Mouse (Mus musculus) Patski (cell line): ENCODE results near the gene Klf16. TPM values are rescaled to one million over a fixed set of nuclear protein-coding genes. Genes with fewer than 3 reads are reported as not detected.

Source experiments
- ATAC-seq: fragments of 100-300 bp; one replicate; pipeline ENCODE4 v1.8.0; 2021
- CTCF ChIA-PET: fragments of 350-600 bp; sonication (Branson Sonifier 250); formaldehyde crosslinking; loops from one replicate; lab custom pipeline; 2022; ENCODE audit warnings: inconsistent platforms; lab: Charles Lee
- POLR2A ChIA-PET: fragments of 350-600 bp; sonication (Branson Sonifier 250); formaldehyde crosslinking; loops from one replicate; lab custom pipeline; 2022; ENCODE audit warnings: antibody characterized with exemption, inconsistent platforms; lab: Charles Lee
- DNase-seq: peaks from one replicate; pipeline ENCODE4 v3.0.0-alpha.2; 2011; ENCODE audit warnings: low read depth, low spot score
- H3K27me3 ChIP-seq: fragments of 371-371 bp; one replicate; pipeline ENCODE4 v1.5.1; 2021
- CTCF ChIP-seq: fragments of 100-300 bp; IDR thresholded peaks from one replicate; pipeline ENCODE4 v1.5.1; 2021
- in situ Hi-C: fragments of 300-500 bp; cut with MboI; formaldehyde crosslinking; loops from 3 replicates; pipeline ENCODE4 v1.11.1; 2018; ENCODE audit warnings: low pct_unique_long_range_greater_than_20kb, mixed read lengths
- polyA plus RNA-seq: library from polyadenylated mRNA; unstranded; gene quantifications from one replicate; pipeline ENCODE4 v1.2.3, GENCODE M21; 2021

Klf16 gene
- polyA plus RNA-seq, 1 experiment from 2014 or later, result 18.7 TPM

DNA sequence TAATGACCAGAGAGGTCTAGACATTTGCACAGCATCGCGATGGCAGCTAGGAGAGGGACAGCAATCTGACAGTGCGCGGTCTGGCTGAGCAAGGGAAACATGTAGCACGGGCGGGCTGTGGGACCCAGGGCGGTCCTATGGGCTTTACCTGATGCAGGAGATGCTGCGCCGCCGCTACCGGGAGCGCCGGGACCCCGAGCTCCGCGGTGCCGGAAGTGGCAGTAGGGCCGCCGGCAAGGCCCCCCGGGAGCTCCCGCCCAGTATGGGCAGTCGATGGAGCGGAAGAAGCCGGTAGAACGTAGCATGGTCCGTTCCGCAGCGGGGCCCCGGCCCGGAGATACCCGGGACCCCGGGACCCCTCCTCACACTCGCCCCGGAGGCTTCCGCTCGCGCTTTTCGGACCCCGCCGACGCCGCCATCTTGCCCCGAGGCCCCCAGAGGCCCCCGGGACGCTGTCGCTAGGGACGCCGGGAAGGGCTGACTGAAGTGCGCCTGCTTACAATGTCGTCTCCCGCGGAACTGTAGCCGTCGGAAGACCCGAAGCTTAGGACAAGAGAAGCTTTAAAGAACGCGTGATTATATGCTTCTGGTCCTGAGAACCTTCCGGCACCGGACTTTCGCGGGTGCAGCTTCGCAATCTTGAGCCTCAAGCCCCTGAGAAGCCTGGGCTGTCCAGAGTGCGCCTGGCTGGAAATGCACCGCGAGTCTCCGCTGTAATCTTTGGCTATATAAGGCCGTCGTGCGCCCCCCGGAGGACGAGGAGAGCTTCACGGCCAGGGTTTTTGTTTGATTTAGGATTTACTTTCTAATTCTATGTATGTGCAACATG is 15.8 kb downstream of the Klf16 start, which contains the start of gene Rexo1:
TSS of gene Rexo1 (minus strand) at position 445 of the 829 bp plus-strand sequence.
- in situ Hi-C loops, result no loop called here
- peak; percentile 77 for DNase-seq
- ATAC-seq, result peak; percentile 35
- no peaks in the 10 kb centered on the region for H3K27me3 ChIP-seq
- TF ChIP-seq CTCF, result no peak
- POLR2A ChIA-PET, result interaction anchor here (0.6 to 1.6 kb wide), 5 partner anchors 9 to 360 kb away, joined by 3 to 6 read pairs (median 3); no protein-coding TSS in a partner anchor
- CTCF ChIA-PET, result interaction anchor here (1.1 to 1.9 kb wide), 11 partner anchors 9 to 159 kb away, joined by 3 to 13 read pairs (median 6); no protein-coding TSS in a partner anchor

DNA sequence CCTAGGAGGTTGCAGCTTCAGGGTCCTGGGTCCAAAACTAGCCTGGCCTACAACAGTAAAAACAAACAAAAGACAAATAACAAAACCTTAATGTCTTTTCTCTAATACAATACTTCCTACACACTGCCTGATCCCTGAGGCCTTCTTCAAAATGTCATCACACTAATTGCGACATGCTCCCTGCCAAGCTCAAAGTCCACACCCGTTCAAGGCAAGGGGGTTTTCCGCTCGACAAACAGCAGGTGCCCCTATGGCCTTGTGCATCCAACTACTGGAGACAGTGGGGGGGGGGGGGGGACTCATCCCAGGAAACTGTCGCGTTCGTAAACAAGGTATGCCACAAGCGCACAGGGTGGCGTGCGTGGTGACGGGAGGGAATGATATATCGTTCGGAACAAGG is 16.5 kb downstream of the Klf16 start:
- no peak for TF ChIP-seq CTCF
- POLR2A ChIA-PET, result interaction anchor here (0.9 to 1.6 kb wide), 3 partner anchors 9 to 72 kb away, joined by 3 to 6 read pairs (median 4); no protein-coding TSS in a partner anchor
- no peaks in the 10 kb centered on the region for H3K27me3 ChIP-seq
- in situ Hi-C loops, result no loop called here
- CTCF ChIA-PET, result interaction anchor here (1.2 to 1.9 kb wide), 4 partner anchors 8 to 137 kb away, joined by 3 to 13 read pairs (median 6); no protein-coding TSS in a partner anchor
- no peak for ATAC-seq
- DNase-seq, result no peak

GRCm38 (mm10) chr10:80559431-80559830 is 17.7 kb downstream of the Klf16 start:
- POLR2A ChIA-PET, result no interaction called here
- no peak for TF ChIP-seq CTCF
- in situ Hi-C loops, result no loop called here
- H3K27me3 ChIP-seq, result no peaks in the 10 kb centered on the region
- DNase-seq (no peak), ATAC-seq (no peak)
- CTCF ChIA-PET, result no interaction called here

DNA sequence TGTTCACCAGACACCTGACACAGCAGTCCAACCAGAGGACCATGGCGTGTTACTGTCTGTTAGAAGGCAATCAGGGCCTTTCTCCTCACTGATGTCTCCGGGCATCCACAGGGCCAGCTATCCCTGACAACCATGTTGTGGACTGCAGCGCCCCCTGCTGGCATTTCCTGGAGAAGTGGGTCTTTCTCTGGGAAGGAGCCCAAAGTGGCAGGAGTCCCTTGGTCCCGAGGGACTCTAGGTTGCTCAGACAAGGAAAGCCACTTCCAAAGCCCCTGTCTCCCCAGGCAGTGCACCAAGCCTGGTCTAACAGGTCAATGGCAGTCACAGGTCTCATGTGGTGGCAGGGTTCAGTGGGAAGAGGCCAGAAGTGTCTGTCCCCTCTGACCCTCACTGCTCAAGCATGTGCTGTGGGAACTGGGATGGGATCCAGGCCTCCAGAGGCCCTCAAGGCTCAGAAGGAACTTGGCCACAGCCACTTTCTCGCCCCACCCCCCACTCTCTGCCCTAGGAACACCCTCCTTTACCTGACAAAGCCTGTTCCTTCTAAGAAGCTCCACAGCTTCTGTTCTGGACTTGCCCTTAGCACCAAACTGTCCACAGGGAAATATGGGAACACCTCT is 19.7 kb downstream of the Klf16 start:
- CTCF ChIA-PET, result interaction anchor here (0.8 to 2.9 kb wide), 11 partner anchors 9 to 172 kb away, joined by 3 to 25 read pairs (median 4); no protein-coding TSS in a partner anchor
- H3K27me3 ChIP-seq, result no peaks in the 10 kb centered on the region
- POLR2A ChIA-PET, result no interaction called here
- in situ Hi-C loops, result no loop called here
- no peak for DNase-seq
- ATAC-seq, result peak; percentile 12
- no peak for TF ChIP-seq CTCF

- in situ Hi-C loops, result loop anchor here (5.0 kb wide), 2 partner anchors 42 to 107 kb away; no protein-coding TSS in a partner anchor
- no peak for TF ChIP-seq CTCF
- POLR2A ChIA-PET, result interaction anchor here (1.2 kb wide), 1 partner anchor 23 kb away, joined by 3 read pairs; no protein-coding TSS in a partner anchor
Measured at GRCm38 (mm10) chr10:80553997-80554396, 23.1 kb downstream of the Klf16 start.

DNA sequence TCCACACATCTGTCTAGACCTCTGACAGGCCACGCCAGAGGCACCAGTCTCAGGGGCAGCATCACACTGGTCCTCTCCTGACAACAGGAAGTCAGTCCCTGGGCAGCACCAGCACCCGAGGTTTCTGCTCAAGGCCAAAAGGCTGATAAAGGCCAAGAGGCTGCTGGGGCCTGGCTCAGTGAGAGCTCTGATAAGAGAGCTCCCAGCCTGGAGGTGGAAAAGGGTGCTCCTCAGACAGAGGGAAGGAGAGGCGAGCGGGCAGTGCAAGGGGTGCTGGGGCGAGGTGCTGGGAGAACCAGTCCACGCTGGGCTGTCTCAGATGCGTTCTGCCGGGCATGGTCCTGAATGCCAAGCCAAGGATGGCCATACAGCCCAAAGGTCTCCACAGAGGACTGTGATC is 23.5 kb downstream of the Klf16 start:
- H3K27me3 ChIP-seq, result no peaks in the 10 kb centered on the region
- ChIA-PET POLR2A (no interaction called here), CTCF (interaction anchor here (0.9 to 2.6 kb wide), 3 partner anchors 8 to 107 kb away, joined by 3 to 7 read pairs (median 4); partner anchors contain the start of gene Rexo1)
- in situ Hi-C loops, result loop anchor here (5.0 kb wide), 2 partner anchors 41 to 106 kb away; no protein-coding TSS in a partner anchor
- TF ChIP-seq CTCF, result no peak
- ATAC-seq (no peak), DNase-seq (no peak)

More at GRCm38 (mm10) chr10:80553997-80554396, 23.1 kb downstream of the Klf16 start:
- DNase-seq, result no peak
- H3K27me3 ChIP-seq, result no peaks in the 10 kb centered on the region
- CTCF ChIA-PET, result interaction anchor here (0.9 to 1.4 kb wide), 2 partner anchors 45 to 108 kb away, joined by 3 to 4 read pairs; no protein-coding TSS in a partner anchor
- ATAC-seq, result no peak

DNA sequence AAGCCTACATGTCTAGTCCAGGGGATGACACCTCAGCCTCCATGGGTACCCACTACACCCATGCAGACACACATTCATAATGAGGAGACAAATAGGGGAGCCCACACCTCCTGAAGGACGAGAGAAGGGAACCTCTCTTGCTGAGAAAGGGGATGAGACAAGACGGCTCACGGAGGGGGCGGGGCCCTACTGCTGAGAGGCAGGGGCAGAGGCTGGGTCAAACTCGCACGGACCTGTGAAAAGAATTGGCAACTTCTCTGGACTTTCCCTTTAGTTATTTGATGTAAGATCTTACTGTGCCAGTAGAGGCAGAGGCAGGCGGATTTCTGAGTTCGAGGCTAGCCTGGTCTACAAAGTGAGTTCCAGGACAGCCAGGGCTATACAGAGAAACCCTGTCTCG is 24.8 kb downstream of the Klf16 start:
- no peaks in the 10 kb centered on the region for H3K27me3 ChIP-seq
- ATAC-seq (no peak), DNase-seq (no peak)
- POLR2A ChIA-PET, result no interaction called here
- CTCF ChIA-PET, result interaction anchor here (1.4 to 2.6 kb wide), 2 partner anchors 9 to 47 kb away, joined by 3 to 7 read pairs; partner anchors contain the start of gene Rexo1
- in situ Hi-C loops, result loop anchor here (5.0 kb wide), 2 partner anchors 40 to 105 kb away; no protein-coding TSS in a partner anchor
- TF ChIP-seq CTCF, result no peak

GRCm38 (mm10) chr10:80549279-80549678 is 27.8 kb downstream of the Klf16 start:
- in situ Hi-C loops, result no loop called here
- no peaks in the 10 kb centered on the region for H3K27me3 ChIP-seq
- CTCF ChIA-PET, result interaction anchor here (0.8 to 2.2 kb wide), 2 partner anchors 11 to 39 kb away, joined by 3 to 8 read pairs; no protein-coding TSS in a partner anchor
- no peak for ATAC-seq
- POLR2A ChIA-PET, result no interaction called here
- TF ChIP-seq CTCF, result no peak
- DNase-seq, result no peak

GRCm38 (mm10) chr10:80548428-80549006 is 28.6 kb downstream of the Klf16 start:
- no peaks in the 10 kb centered on the region for H3K27me3 ChIP-seq
- DNase-seq, result no peak
- ChIA-PET CTCF (interaction anchor here (2.2 kb wide), 1 partner anchor 39 kb away, joined by 8 read pairs; no protein-coding TSS in a partner anchor), POLR2A (no interaction called here)
- in situ Hi-C loops, result no loop called here
- TF ChIP-seq CTCF, result no peak
- peak; percentile 42 for ATAC-seq
